Mouse (Mus musculus) stomach, embryonic 15.5 days (tissue): ENCODE data around the gene Svop. TPM values are rescaled to one million over a fixed set of nuclear protein-coding genes. Genes with fewer than 3 reads are reported as not detected.

Experiments used
- polyA plus RNA-seq: library from polyadenylated mRNA; unstranded; fragments of >200 nt; fragmentation: Nextera tagmentation; extraction: Ambion mirVana; gene quantifications from 2 replicates; pipeline ENCODE4 v1.2.1, GENCODE M21; 2015

Svop gene
- polyA plus RNA-seq, 1 experiment from 2014 or later, result 1.9 TPM

Other genes with a start within 250 kb of the Svop start
- 129 and 144 TPM in 2 replicates for gene Coro1c, start 182.8 kb downstream of the Svop start, polyA plus RNA-seq
- gene Ssh1, start 97.7 kb downstream of the Svop start, polyA plus RNA-seq, result 13.3 and 13.7 TPM in 2 replicates
- gene Dao, start 87.9 kb downstream of the Svop start, polyA plus RNA-seq, result 3.4 and 5.0 TPM in 2 replicates
- gene Usp30, start 26.1 kb downstream of the Svop start, polyA plus RNA-seq, result 8.3 and 11.4 TPM in 2 replicates
- gene Alkbh2, start 36.6 kb upstream of the Svop start, polyA plus RNA-seq, result 9.3 and 13.3 TPM in 2 replicates
- gene Ung, start 38.8 kb upstream of the Svop start, polyA plus RNA-seq, result 42.9 and 46.7 TPM in 2 replicates
- gene Acacb, start 55.0 kb upstream of the Svop start, polyA plus RNA-seq, result 2.1 and 2.2 TPM in 2 replicates
- not detected in 2 replicates for gene Foxn4, start 182.2 kb upstream of the Svop start, polyA plus RNA-seq
- gene Myo1h, start 197.6 kb upstream of the Svop start, polyA plus RNA-seq, result 5.5 and 6.5 TPM in 2 replicates